8 mouse cellular contexts compared by ENCODE assay signal in genomic region chr2:29944723-29945122, GRCm38 (mm10). TPM values are rescaled to one million over a fixed set of nuclear protein-coding genes. Genes with fewer than 3 reads are reported as not detected.
DNase-seq lines count a peak whose midpoint lies in the region; ATAC-seq and TF ChIP-seq lines count a peak whose summit lies in the region.

No protein-coding gene starts in this region.

- no peak overlapping the region for H3K4me2 ChIP-seq in liver, embryonic 12.5 days

- H3K9me3 ChIP-seq in liver, embryonic 12.5 days (replicated peaks), result no peaks in the 10 kb centered on the region

- H3K36me3 ChIP-seq in liver, embryonic 12.5 days, result peaks cover 98% of the 10 kb centered on the region

- no peaks in the 10 kb centered on the region for H3K27me3 ChIP-seq in liver, embryonic 12.5 days (replicated peaks)

- no peak for TF ChIP-seq CTCF in brain, embryonic 14.5 days (IDR thresholded peaks at IDR 0.05; ENCODE audit: borderline replicate concordance, extremely low read depth, insufficient read depth, insufficient read length)

- WGBS in liver, embryonic 12.5 days (ENCODE audit: insufficient replicate concordance), result 32% methylated on average over 1 of the region's 1 CpGs

- 0 out of 2 replicates have a peak overlapping the region, but pooled peaks have one; percentile 10 for H3K9ac ChIP-seq in liver, embryonic 12.5 days

- peak; percentile 86 for DNase-seq in 3T3-L1 (ENCODE audit: low read depth, low spot score)
- peak; percentile 7 for DNase-seq in brain, embryonic 14.5 days (ENCODE audit: low read depth)
- peak; percentile 26 to 44 for DNase-seq in heart, postnatal 10 days
- DNase-seq in retina, embryonic 14.5 days (ENCODE audit: low spot score), result no peak
- no peak for DNase-seq in urinary bladder, adult 2 months (ENCODE audit: low spot score)
- no peak for DNase-seq in cerebellum, postnatal 25 days

- H3K4me1 ChIP-seq in liver, embryonic 12.5 days, result peaks cover 8% of the 10 kb centered on the region; the same call in 1 of the 2 replicates

- TF ChIP-seq POLR2A in brain, embryonic 14.5 days (IDR thresholded peaks at IDR 0.05; ENCODE audit: borderline replicate concordance, extremely low read depth, insufficient read depth, insufficient read length, poor library complexity, severe bottlenecking), result no peak

- H3K4me3 ChIP-seq in liver, embryonic 12.5 days, result no peak overlapping the region

- intact Hi-C loops in heart, postnatal 10 days (cut with DNase I), result loop anchor here (1.0 kb wide), 1 partner anchor 20 kb away; no protein-coding TSS in a partner anchor

- ATAC-seq in liver, embryonic 12.5 days, result peak; percentile 60; the same call in 1 of the 2 replicates
- no peak for ATAC-seq in megakaryocyte, adult 5-6 weeks (ENCODE audit: poor library complexity, severe bottlenecking)

- H3K27ac ChIP-seq in liver, embryonic 12.5 days, result peak overlapping the region; percentile 74

RNA-seq across cellular contexts. Expression of gene Gle1, which starts 9.5 kb away (rescaled TPM):
- 51.6 and 58.0 TPM in 2 replicates for polyA plus RNA-seq in brain, embryonic 14.5 days (2012; rRNA removed)
- total RNA-seq in heart, postnatal 10 days (2021), result 10 to 100 TPM; 26.0 to 26.2 TPM
- 38.8 and 43.1 TPM in 2 replicates for polyA plus RNA-seq in liver, embryonic 12.5 days (2016; fragmentation: Nextera tagmentation; extraction: Ambion mirVana)
- 17.5 and 18.4 TPM in 2 replicates for total RNA-seq in megakaryocyte, adult 5-6 weeks (2015)
- 44.2 and 54.7 TPM in 2 replicates for total RNA-seq in megakaryocyte, adult 5-6 weeks (2017)
- 34.0 and 38.4 TPM in 2 replicates for polyA plus RNA-seq in urinary bladder, adult 2 months (2012; rRNA removed)

RNA-seq across cellular contexts. Expression of gene Sptan1, which starts 20.6 kb away (rescaled TPM):
- 595 and 622 TPM in 2 replicates for polyA plus RNA-seq in brain, embryonic 14.5 days (2012; rRNA removed)
- total RNA-seq in heart, postnatal 10 days (2021), result 100 to 1,000 TPM; 334 to 351 TPM
- 18.8 and 19.0 TPM in 2 replicates for polyA plus RNA-seq in liver, embryonic 12.5 days (2016; fragmentation: Nextera tagmentation; extraction: Ambion mirVana)
- total RNA-seq in megakaryocyte, adult 5-6 weeks (2015), result 59.3 and 72.4 TPM in 2 replicates
- total RNA-seq in megakaryocyte, adult 5-6 weeks (2017), result 131 and 136 TPM in 2 replicates
- polyA plus RNA-seq in urinary bladder, adult 2 months (2012; rRNA removed), result 206 and 215 TPM in 2 replicates

RNA-seq across cellular contexts. Expression of gene Odf2, which starts 55.7 kb away (rescaled TPM):
- 72.4 and 100 TPM in 2 replicates for polyA plus RNA-seq in brain, embryonic 14.5 days (2012; rRNA removed)
- 10 to 100 TPM; 30.5 to 33.8 TPM for total RNA-seq in heart, postnatal 10 days (2021)
- 69.8 and 72.1 TPM in 2 replicates for polyA plus RNA-seq in liver, embryonic 12.5 days (2016; fragmentation: Nextera tagmentation; extraction: Ambion mirVana)
- total RNA-seq in megakaryocyte, adult 5-6 weeks (2015), result 28.2 and 29.9 TPM in 2 replicates
- 85.0 and 88.4 TPM in 2 replicates for total RNA-seq in megakaryocyte, adult 5-6 weeks (2017)
- polyA plus RNA-seq in urinary bladder, adult 2 months (2012; rRNA removed), result 41.9 and 48.8 TPM in 2 replicates

Comparison
In these comparisons a context has a peak if more than half of its experiments do, and no peak if none do; other contexts are left out.
1. DNase-seq: peak in 3T3-L1 (single experiment), brain, embryonic 14.5 days (single experiment) and heart, postnatal 10 days (2 of 2); none in retina, embryonic 14.5 days (single experiment), urinary bladder, adult 2 months (single experiment) and cerebellum, postnatal 25 days (0 of 2).
2. RNA of gene Sptan1, which starts 20.6 kb away (polyA plus RNA-seq): 595 to 622 TPM in brain, embryonic 14.5 days and 206 to 215 TPM in urinary bladder, adult 2 months; 18.8 to 19.0 TPM in liver, embryonic 12.5 days; every median in the first group is over 10 times any median in the second.